Mouse (Mus musculus) v-Abl transformed pro-B cells (cell line): ENCODE measurements around the gene Slc12a6.
"Not testable (repeated sequence)": the region's sequence is repeated elsewhere in the genome, so short reads cannot be mapped to it uniquely, and the experiment has no call there.

Experiments used
- in situ Hi-C, 2 experiments: fragments of 400-800 bp; cut with MboI; formaldehyde crosslinking; loops; one replicate each; pipeline ENCODE4 v1.15.1; 2025; ENCODE audit not compliant: unreplicated experiment in 2 of 2

Gene Slc12a6

DNA sequence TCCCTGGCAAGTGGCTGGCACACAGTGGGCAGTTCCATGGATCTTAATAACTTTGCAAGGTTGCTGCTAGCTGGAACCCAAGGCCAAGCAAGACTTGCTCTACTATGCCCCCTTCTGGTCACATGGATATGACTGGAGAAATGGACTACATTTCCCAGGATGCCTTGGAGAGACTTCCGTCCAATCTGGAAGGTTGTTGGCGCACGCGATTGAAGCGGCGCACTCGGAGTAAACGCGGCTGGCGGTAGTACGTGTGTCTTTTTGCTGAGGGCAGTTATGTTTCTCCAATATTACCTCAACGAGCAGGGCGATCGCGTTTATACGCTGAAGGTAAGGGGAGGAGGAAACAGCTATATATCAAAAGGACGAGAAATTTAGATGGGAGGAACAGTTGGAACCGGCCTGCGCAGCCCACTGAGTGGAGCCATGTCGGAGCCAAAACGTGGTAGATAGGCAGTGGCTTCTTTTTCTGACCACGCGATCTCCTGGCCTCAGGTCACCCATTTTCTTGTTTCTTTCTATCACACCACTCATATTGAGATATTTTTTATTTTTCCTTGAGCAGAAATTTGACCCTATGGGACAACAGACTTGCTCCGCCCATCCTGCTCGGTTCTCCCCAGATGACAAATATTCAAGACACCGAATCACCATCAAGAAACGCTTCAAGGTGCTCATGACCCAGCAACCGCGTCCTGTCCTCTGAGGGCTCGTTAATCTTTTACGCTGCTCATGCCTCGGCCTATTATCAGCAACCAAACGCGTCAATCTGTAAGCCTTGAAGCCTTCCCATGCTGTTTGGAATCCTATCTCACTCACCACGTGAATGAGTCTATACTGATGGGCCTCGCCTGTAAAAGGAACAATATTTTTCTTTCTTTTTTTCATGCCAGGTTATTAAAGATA lies 3.6 kb upstream of the Slc12a6 start, which contains the start of gene Nop10:
Nop10 (plus strand) TSS at position 179 of the 906 bp plus-strand sequence.
- in situ Hi-C loops: loop anchor here (5.0 to 10.0 kb wide), 9 partner anchors 65 to 1583 kb away; partner anchors contain the start of genes Emc7 (in 2 of the 2), Arhgap11a (in 1 of the 2), Chrm5 (in 1 of the 2) and Emc4 (in 1 of the 2)

DNA sequence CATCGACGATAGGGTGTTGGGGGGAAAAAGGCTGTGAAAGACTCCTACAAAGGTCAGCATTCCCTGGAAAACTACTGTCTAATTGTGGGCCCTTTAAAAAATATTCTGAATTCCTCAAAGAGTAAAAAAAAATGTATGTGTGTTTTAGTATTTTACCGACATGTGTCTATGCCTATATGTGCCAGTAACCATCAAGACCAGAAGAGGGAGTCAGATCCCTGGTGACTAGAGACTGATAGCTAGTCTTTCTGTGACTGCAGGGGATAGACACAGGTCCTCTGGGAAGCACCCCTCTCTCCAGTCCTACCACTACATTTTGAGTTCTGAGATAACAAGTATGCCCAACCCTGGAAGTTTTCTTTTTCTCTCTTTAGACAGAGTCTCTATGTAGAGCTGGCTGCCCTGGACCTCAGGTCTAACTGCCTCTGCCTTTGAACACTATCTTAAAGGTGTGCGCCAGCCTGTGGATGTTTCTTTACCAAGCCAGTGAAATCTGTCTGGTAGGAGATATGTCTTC lies 2.8 kb upstream of the Slc12a6 start:
- in situ Hi-C loops: loop anchor here (5.0 to 10.0 kb wide), 9 partner anchors 66 to 1582 kb away; partner anchors contain the start of genes Emc7 (in 2 of the 2), Arhgap11a (in 1 of the 2), Chrm5 (in 1 of the 2) and Emc4 (in 1 of the 2)

DNA sequence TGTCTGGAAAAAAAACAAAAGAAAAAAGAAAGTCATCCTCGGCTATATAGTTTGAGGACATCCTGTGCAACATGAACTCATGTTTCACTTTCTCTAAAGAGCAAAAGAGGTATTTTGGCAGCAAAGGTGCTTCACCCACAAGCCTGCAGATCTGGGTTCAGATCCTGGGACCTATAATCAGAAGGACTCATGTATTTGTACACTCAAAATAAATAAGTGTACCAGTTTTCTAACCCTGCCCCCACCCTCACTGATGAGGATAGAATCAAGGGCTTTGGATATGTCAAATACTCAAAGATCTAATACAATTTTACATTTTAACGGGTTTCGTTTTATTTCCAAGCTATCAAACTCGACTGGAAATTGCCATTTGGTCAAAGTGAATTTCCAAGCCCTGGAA lies 1.3 kb upstream of the Slc12a6 start:
- in situ Hi-C loops: loop anchor here (5.0 to 10.0 kb wide), 9 partner anchors 67 to 1580 kb away; partner anchors contain the start of genes Emc7 (in 2 of the 2), Arhgap11a (in 1 of the 2), Chrm5 (in 1 of the 2) and Emc4 (in 1 of the 2)

DNA sequence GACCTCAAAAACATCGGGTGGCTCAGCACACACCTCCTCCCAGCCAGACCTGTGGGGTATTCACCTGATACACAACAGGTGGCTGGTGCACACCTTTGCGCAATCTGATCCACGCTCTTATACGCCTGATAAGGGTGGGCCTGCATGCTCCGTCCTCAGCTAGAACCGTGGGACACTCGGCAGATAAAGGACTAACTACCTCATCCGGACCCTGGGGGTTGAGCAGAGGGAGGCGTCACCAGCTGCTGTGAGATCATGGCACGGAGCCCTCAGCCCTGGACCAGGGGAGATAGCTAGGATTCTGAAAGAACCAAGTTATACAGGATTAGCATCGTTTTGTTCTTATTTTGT lies 592 bp downstream of the Slc12a6 start, which contains the start of gene Gm21985:
Gm21985 (plus strand) TSS at position 73 of the 351 bp plus-strand sequence.
- in situ Hi-C loops: loop anchor here (10.0 kb wide), 4 partner anchors 69 to 1579 kb away; partner anchors contain the start of genes Arhgap11a (in 1 of the 2), Chrm5 (in 1 of the 2) and Emc7 (in 1 of the 2)

DNA sequence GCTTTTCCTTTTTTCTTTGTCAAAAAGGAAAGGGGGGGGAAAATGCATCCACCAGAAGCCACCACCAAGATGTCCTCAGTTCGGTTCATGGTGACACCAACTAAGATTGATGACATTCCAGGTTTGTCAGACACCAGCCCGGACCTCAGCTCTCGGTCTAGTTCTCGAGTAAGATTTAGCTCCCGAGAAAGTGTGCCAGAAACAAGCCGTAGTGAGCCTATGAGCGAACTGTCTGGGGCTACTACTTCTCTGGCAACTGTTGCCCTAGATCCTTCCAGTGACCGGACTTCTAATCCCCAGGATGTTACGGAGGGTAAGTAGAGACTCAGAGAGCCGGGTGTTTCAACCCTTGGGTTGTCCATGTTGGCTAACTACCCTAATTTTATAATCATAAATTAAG lies 1.2 kb downstream of the Slc12a6 start:
- in situ Hi-C loops: loop anchor here (10.0 kb wide), 4 partner anchors 68 to 1578 kb away; partner anchors contain the start of genes Arhgap11a (in 1 of the 2), Chrm5 (in 1 of the 2) and Emc7 (in 1 of the 2)

DNA sequence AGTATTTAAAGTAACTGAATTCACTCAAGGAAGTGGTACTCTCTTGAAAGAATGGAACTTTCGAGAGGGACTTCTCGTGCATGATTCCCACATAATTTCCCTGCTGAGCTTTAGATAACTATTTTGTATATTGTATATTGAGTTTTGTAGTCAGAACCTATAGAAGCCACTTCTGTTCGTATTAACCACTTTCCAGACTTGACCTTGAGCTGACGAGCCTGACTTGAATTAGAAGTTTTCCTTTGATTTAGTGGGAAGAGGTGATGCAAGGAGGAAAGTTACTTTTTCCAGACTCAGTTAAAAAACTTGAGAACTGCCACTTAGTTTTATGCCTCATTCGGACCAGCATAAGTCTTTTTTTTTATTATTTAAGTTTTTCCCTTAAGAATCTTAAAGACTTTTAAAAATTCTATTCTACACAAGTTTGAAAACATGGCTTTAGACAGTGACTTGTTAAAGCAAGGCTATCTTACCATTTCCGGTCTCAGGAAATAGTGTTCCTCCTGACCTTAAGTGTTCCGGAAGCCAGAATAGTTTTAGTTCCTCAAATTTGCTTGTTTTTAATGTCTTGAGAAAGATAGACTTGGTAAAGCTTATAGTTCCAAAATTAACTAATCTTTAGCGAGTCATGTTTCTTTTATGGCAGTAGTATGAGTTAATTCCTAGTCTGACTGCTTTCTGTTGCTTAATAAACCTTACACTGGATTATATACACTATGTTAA lies 2.1 kb downstream of the Slc12a6 start:
- in situ Hi-C loops: loop anchor here (10.0 kb wide), 4 partner anchors 67 to 1577 kb away; partner anchors contain the start of genes Arhgap11a (in 1 of the 2), Chrm5 (in 1 of the 2) and Emc7 (in 1 of the 2)

DNA sequence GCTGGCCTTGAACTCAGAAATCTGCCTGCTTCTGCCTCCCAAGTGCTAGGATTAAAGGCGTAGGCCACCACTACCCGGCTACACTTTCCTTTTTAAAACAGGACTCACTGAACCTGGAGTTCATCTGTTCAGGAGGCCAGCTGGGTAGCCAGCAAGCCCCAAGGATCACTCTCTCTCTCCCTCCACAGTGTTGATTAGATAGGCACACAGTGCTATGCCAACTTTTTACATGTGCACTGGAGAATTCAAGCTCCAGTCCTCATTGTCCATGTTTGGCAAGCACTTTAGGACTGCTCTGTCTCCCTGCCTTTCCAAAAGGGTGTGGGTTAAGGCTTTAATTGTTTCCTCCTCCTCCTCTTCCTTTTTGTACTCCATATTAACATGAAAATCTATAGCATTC lies 4.4 kb downstream of the Slc12a6 start:
- in situ Hi-C loops: no loop called here

DNA sequence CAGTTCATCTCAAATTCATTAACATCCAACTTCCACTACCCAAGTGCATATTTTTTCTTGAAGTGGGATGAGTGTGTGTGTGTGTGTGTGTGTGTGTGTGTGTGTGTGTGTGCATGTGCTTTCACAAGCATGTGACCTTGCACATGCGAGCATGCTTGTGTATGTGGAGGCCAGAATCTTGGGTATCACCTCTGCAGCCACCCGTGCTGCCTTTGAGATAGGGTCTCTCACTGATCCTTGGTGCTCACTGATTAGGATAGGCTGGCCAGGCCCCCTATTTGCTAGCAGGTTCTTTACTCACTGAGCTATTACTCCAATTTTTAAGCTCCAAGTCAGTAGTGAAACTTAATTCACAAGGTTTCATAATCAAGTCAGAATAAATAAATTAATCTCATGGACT lies 7.3 kb downstream of the Slc12a6 start:
- in situ Hi-C loops: no loop called here

DNA sequence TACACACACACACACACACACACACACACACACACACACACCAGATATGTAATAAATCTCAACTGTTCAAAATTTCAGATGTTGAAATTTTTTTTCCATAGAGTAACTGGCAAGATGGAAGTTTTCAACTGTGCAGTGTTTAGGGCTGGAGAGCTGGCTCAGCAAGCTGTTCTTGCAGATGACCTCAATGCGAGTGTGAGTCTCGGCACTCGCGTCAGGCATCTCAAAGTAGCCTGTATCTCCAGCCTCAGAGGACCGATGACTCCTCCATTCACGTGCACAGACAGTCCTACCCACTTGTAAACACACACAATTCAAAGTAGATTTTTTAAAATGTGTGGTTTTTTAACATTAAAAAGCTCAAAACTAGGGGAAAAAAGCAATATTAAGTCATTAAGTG lies 7.8 kb downstream of the Slc12a6 start:
- in situ Hi-C loops: no loop called here

DNA sequence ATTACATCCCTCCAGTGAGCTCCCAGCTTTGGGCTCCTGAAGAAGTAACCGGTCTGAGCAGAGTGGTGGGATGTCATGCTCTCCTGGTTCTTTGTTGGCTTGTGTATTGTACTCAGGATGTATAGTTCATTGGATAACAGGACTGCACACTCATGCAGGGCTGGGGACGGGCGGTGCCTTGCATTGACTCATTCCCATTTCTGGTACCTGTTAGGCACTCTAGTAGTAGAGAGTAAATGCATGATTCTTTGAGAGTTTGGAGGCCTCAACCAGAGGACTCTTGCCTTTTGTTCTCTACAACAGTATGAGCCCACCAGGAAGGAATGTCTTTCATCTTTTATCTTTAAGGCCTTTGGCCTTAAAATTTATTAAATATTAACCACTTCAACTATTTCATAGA lies 11.2 kb downstream of the Slc12a6 start:
- in situ Hi-C loops: no loop called here

DNA sequence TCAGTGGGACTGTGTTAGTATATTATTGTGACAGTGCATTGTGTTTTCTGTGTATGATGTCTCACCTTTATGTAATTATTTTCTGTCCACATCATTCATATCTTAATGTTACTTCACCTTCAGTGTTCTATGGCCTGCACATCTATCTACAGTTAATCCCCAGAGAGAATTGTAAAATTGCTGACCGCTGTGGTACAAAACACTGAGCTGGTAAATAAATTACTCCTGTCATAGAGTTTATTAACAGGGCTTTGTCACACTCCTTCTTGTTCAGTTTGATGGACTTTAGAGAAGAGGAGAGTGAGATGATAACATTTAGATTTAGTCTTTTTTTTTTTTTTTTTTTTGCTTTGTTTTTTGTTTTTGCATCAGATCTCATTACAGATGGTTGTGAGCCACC lies 17.2 kb downstream of the Slc12a6 start:
- in situ Hi-C loops: no loop called here

DNA sequence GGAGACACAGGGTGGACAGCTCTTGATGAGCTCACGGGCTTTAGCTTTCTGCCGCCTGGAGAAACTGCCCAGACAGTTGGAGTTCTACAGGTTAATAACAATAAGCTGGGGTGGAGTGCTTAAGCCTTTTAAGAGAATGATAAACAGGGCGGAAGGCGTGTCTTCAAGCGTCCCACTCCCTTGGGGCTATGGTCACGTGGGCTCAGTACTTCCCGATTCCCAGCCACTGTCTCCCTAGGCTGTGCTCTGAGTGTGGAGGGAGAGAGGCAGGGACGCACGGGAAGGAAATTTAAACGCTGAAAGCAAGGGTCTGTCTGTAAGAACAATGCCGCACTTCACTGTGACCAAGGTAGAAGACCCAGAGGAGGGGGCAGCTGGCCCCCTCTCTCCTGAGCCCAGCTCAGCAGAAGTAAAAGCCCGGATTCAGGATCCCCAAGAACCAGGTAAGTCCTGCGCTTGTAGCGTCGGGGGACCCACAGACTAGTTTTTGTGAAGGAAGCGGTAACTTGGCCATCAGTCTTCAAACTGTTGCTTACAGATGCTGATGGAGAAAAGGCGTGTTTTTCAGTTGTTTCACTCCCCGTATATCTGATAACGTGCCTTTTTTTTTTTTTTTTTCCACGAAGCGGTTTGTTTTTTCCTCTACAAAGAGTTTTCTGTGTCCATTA lies 18.9 kb downstream of the Slc12a6 start:
- in situ Hi-C loops: no loop called here

DNA sequence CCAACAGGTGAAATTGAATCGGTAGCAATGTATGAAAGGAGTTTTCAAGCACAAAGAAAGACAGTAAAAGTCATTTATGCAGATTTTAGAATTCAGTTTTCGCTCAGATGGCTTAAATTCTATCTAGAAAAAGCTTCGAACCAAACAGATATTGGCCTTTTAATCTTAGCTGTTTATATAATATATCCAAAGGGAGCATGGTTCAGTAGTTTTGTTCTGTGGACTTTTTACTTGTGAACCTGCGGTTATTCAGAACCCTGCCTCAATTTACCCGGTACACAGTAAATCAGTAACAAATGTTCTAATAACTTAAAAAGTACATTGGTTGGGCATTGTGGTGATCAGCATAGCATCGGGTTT lies 19.4 kb downstream of the Slc12a6 start:
- in situ Hi-C loops: no loop called here

DNA sequence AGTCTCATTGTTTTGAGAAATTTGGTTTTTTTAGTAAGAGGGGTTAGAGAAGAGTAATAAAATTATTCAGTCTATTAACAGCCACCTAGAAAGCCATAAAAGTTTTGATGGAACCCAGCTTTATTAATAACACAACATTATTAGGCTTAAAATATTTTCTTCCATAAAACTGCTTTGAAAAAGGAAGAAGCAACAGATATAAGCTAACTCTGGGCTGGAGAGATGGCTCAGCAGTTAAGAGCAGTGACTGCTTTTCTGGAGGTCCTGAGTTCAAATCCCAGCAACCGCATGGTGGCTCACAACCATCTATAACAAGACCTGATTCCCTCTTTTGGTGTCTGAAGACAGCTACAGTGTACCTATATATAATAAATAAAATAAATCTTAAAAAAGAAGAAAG lies 20.4 kb downstream of the Slc12a6 start:
- in situ Hi-C loops: not testable (repeated sequence)

DNA sequence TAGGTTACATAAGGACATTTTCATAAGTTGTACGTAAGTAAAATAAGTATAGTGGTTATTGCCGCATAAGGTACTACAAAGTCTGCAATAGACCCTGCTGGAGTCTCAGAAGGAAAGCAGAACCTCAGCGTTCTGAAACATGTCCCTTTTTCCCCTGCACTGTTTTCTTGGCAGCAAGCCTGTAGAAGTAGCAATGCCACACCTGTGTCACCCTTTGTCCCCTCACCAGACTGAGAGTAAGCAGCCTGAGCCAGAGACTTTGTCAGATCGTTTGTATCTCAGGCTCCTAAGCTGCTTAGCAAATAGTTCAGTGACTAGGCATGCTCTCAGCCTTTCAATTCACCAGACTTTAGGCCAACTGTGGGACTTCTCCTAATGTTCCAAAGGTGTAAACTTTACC lies 21.4 kb downstream of the Slc12a6 start:
- in situ Hi-C loops: no loop called here

DNA sequence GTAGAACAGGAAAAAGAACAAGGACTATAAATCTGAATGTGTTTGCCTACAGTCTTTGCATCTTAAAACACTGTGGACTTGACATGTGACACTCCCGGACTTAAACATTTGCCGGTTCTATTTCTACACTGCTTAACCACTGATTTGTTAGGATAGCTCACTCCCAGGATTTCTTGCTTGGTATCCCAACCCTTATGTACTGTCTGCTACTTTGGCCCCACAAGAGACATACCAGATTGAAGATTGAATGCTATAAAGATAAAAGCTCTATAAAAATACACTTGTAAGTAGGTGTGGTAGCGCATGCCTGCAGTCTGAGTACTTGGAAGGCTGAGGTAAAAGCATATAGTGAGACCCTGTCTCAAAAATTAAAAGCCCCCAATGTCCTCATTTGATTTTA lies 23.9 kb downstream of the Slc12a6 start:
- in situ Hi-C loops: no loop called here

DNA sequence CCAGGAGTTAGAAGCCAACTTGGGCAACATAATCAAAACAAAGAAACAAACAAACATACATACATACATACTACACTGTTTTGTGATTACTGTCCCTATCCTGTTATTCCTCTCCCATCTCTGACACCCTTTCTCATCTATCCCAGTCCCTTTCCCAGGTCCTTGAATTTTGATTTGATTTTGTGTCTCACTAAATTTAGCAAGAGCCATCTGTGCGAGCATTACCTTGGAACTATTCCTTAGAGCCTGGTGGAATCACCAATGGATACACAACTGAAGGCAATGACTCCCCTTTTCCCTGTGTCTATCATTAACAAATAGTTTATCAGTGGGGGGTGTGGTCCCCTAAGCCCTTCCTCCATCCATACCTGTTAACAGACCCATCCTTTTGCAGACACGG lies 27.2 kb downstream of the Slc12a6 start:
- in situ Hi-C loops: no loop called here

DNA sequence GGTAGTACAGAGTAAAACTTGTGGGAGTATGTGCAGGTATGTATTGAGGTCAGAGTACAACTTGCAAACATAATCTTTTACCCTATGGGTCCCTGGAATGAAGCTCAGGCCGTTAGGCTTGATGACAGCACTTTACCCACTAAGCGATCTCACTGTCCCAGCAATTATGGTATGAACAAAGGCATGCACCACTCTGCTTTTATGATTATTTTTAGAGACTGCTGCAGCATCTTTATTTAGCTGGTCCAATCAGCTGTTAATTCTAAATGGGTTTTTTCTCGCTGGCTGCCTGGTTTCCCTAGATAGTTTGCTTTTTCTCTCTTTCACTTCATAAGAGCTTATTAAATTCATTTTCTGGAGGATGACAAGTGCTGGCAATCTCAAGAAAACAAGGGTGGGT lies 30.6 kb downstream of the Slc12a6 start:
- in situ Hi-C loops: no loop called here

DNA sequence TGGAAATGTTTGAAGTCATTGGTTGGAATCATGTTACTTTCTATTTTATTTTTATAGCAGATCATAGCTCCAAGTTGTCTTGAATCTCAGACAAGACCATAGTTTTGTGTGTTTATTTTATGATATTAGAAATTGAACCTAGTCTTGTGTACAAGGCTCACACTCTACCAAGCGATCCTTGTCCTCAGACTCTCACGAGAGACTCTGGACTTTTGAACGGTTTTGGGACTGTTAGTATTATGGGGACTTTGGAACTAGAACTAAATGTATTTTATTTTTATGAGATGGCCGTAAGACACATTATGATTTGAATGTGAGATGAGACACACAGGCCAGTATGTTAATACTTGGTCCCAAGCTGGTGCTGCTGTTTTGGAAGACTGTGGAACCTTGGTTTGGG lies 32.6 kb downstream of the Slc12a6 start:
- in situ Hi-C loops: no loop called here

DNA sequence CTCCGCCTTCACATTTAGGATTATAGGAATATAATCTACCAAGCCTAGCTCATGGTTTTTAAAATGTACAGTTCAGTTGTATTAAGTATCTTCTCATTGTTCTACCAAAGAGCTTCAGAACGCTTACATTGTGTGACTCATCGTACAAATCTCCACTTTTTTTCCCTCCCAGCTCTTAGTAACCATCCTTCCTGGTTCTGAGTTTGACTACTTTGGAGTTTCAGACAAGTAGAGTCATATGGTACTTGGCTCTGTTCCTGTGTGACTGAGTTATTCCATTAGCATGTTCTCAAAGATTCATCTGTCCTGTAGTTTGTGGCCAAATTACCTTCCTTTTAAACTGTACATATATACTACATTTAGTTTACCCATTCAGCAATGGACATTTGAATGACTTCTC lies 43.0 kb downstream of the Slc12a6 start:
- in situ Hi-C loops: no loop called here
